Mouse (Mus musculus): Measurements from ENCODE around the gene Chst8.

The Chst8 gene

GRCm38 (mm10) chr7:34799950-34800511 is 12.5 kb downstream of the Chst8 start:
- no peak for DNase-seq (ENCODE audit: low spot score in 2 of 2)

DNA sequence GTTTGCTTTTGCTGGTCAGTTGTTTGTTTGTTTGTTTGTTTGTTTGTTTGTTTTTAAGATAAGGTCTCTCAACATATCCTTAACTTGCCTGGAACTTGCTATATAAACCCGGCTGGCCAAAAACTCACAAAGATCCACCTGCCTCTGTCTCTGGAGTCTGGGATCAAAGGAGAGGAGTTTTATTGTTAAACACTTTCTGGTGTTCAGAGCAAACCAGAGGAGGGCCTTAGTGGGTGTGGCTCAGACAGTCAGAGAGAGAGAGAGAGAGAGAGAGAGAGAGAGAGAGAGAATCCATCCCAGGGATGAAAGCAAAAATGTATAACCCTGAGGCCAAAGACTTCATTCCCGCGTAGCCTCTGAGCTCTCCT is 13.1 kb downstream of the Chst8 start:
- no peak for DNase-seq (ENCODE audit: low spot score in 2 of 2)

- DNase-seq (ENCODE audit: low spot score in 2 of 2): no peak
Observed at GRCm38 (mm10) chr7:34798441-34799403, 13.8 kb downstream of the Chst8 start.

DNA sequence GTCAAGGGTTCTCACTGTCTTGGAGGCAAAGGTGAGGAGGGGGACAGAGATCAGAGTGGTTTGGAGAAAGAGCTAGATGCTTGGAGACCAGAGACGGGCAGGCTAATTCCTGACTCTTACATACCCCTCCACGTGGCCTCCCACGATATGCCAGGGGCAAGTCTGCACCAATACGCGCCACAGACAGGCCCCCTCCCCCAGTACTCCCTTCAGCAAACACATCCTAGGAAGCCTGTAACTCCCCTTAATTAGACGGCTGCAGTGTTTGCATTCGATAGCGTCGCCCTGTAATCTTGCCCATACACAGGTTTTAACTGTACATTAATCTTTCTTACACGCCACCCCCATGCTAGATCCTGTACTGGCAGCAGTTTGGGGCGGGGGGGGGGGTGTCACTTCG is 14.5 kb downstream of the Chst8 start:
- DNase-seq (ENCODE audit: low spot score in 2 of 2): no peak

DNA sequence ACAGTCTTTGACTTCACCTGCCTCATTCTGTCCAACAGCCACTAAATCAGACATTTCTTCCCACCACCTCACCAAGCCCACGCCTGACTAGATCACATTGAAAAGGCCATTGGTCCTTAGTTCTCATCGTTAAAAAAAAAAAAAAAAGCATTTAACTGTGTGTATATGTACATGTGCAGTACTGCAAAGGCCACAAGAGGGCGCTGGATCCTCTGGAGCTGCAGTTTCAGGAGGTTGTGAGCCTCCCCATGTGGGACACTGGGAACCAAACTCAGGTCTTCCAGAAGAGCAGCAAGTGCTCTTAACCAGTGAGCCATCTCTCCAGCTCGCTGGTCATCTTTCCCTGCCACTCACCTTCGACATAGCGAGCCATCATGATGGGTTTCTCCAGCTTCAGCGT is 22.1 kb downstream of the Chst8 start:
- no peak for DNase-seq (ENCODE audit: low spot score in 2 of 2)

DNA sequence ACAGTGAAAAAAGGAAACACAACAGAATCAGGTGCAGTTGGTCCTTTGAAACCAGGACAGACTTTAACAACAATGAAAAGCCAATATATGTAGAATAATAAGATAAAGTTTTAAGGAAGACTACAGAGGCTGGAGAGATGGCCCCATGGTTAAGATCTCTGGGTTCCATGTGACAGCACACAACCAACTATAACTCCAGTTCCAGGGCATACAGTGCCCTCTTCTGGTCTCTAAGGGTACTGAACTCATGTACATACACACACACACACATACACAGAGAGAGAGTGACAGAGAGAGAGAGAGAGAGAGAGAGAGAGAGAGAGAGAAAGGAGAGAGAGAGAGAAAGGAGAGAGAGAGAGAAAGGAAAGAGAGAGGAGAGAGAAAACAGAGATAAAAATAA is 25.3 kb downstream of the Chst8 start:
- no peak for DNase-seq (ENCODE audit: low spot score in 2 of 2)

GRCm38 (mm10) chr7:34785052-34785451 is 27.5 kb downstream of the Chst8 start:
- DNase-seq (ENCODE audit: low spot score in 2 of 2): no peak

DNA sequence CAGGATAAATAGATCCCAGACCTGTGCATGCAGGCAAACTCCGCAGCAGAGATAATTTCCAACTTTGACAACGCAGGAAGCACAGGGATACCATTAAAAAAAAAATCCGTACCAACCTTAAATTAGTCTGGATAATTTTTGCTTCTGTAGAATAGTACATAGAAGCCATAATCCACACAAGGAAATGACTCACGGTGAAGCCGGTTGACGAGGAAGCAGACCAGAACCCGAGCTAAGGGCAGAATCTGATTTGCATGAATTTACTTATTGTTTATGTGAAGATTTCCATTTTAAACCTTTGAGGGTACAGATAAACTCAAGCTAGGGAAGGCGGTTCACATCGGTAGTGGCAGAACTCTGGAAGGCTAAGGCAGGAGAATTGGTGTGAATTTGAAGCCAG is 28.0 kb downstream of the Chst8 start:
- DNase-seq (ENCODE audit: low spot score in 2 of 2): no peak

DNA sequence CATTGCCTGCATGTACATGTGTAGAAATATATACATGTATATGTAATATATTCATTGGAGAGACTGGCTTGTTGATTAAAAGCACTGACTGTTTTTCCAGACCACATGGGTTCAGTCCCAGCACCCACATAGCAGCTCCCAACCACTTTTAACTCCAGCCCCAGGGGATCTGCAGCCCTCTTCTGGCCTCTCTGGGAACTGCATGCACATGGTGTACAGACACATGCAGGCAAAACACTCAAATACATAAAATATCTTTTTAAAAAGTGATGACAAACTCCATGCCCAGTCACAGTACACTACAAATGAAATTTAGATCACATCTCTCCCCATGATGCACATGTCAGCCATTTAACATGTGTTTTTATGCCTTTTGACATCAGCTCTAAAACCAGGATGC is 30.5 kb downstream of the Chst8 start:
- DNase-seq (ENCODE audit: low spot score in 2 of 2): no peak

DNA sequence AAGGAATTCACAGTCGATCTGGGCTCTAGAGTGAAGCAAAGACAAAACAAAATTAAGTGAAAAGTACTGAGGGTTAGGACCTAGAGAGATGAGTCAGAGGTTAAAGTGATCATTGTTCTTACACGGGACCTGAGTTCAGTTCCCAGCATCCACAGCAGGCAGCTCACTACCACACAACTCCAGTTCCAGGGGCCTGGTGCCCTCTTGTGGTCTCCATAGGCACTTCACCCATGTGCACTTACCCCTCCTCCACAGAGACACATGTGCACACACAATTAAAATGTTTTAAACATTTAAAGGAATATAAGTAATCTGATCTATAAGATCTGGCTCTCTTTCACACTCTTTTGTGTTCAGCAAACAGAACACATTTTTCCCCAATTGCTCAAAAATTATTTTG is 31.3 kb downstream of the Chst8 start:
- no peak for DNase-seq (ENCODE audit: low spot score in 2 of 2)

- DNase-seq (ENCODE audit: low spot score in 2 of 2): peak in 1 of 2 experiments; percentile 49
Observed at GRCm38 (mm10) chr7:34778426-34778825, 34.1 kb downstream of the Chst8 start.

GRCm38 (mm10) chr7:34775659-34776058 is 36.9 kb downstream of the Chst8 start:
- DNase-seq (ENCODE audit: low spot score in 2 of 2): no peak

DNA sequence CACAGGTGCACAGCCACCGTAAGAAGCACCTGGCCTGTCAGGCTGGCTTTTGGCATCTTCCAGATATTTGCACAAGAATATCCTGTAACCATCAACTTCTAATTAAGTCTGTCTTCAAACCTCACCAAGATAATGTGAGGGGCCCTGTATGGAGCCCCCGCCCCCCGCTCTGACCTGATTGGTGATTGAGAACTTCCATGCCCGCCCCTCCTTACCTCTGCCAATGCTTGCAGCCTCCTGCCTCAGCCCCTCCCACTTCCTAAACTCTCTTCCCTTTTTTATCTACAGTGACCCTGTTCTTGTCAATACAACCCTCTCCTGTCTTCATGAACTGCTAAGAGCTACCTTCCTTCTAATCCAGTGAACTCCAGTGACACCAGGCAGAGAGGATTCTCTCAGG is 37.6 kb downstream of the Chst8 start:
- DNase-seq (ENCODE audit: low spot score in 2 of 2): no peak

DNA sequence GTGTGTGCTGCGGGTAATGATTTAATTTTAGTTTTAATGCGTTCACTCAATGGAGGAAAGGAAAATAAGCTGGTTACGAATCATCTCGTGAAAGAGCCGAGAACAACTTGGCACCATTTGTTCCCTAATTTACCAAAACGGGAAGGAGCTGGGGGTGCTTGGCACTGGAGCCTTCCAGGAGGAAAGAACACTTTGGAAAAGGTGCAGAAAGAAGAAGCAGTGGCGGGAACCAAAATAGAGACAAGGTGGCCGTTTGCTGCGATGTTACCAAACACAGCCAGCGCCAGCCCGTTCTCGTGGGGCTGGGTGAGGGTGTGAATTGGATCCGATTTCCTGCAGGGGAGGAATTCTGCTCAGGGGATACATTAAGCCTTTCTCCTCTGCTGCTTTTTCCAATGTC is 38.5 kb downstream of the Chst8 start:
- peak in 1 of 2 experiments; percentile 30 for DNase-seq (ENCODE audit: low spot score in 2 of 2)

- no peak for DNase-seq (ENCODE audit: low spot score in 2 of 2)
Observed at GRCm38 (mm10) chr7:34773309-34773708, 39.2 kb downstream of the Chst8 start.

- DNase-seq (ENCODE audit: low spot score in 2 of 2): no peak
Observed at GRCm38 (mm10) chr7:34769531-34769930, 43.0 kb downstream of the Chst8 start.

GRCm38 (mm10) chr7:34764250-34765148 is 48.0 kb downstream of the Chst8 start:
- no peak for DNase-seq (ENCODE audit: low spot score in 2 of 2)

GRCm38 (mm10) chr7:34759378-34759822 is 53.1 kb downstream of the Chst8 start:
- peak; percentile 42 for DNase-seq (ENCODE audit: low spot score in 2 of 2)

DNA sequence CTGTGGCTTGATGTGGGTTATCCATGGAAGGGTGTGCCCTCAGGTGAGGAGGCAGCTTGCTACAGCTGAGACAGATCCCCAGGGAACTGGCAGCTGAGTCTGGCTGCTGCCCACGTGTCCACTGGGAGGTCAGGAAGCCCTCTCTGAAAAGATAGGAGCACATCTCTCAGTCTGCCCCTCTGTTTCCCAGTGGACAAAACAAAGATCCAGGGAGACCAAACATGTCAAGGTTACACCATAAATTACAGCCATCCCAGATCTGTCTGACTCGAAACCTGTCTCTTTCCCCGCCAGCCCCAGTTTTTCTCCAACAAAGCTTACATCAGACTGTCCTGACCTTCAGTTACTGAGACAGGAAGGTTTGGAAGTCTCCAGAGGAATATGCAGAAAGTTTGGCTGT is 53.8 kb downstream of the Chst8 start:
- no peak for DNase-seq (ENCODE audit: low spot score in 2 of 2)

- no peak for DNase-seq (ENCODE audit: low spot score in 2 of 2)
Observed at GRCm38 (mm10) chr7:34757513-34757912, 55.0 kb downstream of the Chst8 start.

GRCm38 (mm10) chr7:34753140-34753886 is 59.2 kb downstream of the Chst8 start:
- DNase-seq (ENCODE audit: low spot score in 2 of 2): no peak
